Mouse (Mus musculus): ENCODE results near the gene Gm14409. TPM values are rescaled to one million over a fixed set of nuclear protein-coding genes. Genes with fewer than 3 reads are reported as not detected.

Gene Gm14409
- polyA plus RNA-seq (2015; fragmentation: Nextera tagmentation; extraction: Ambion mirVana), result not detected in 2 replicates

GRCm38 (mm10) chr2:177266936-177267335 lies at the start of gene Gm14409:
Gene Gm14409, minus strand, starts transcription at chr2:177267036.

Other genes starting within 250 kb of the Gm14409 start
- not detected in 2 replicates for gene Gm14401, start 192.7 kb downstream of the Gm14409 start, polyA plus RNA-seq (2015; fragmentation: Nextera tagmentation; extraction: Ambion mirVana)
- gene Gm14410, start 60.6 kb downstream of the Gm14409 start, polyA plus RNA-seq (2015; fragmentation: Nextera tagmentation; extraction: Ambion mirVana), result 8.3 and 9.8 TPM in 2 replicates
- gene Gm14412, start 57.3 kb upstream of the Gm14409 start, polyA plus RNA-seq (2015; fragmentation: Nextera tagmentation; extraction: Ambion mirVana), result not detected in 2 replicates
- gene Gm14418, start 131.3 kb upstream of the Gm14409 start, polyA plus RNA-seq (2015; fragmentation: Nextera tagmentation; extraction: Ambion mirVana), result 0.94 and 1.8 TPM in 2 replicates
- 3.4 and 4.2 TPM in 2 replicates for gene Zfp970, start 197.7 kb upstream of the Gm14409 start, polyA plus RNA-seq (2015; fragmentation: Nextera tagmentation; extraction: Ambion mirVana)
- gene Gm14403, start 231.2 kb upstream of the Gm14409 start, polyA plus RNA-seq (2015; fragmentation: Nextera tagmentation; extraction: Ambion mirVana), result 1.0 and 1.1 TPM in 2 replicates